Mouse (Mus musculus) frontal cortex, postnatal 14 days (tissue): ENCODE measurements around the gene Fgd5.

Experiments
- DNase-seq, 2 experiments: peaks; one replicate each; pipeline ENCODE4 v3.0.0; 2022; ENCODE audit warnings: low spot score in 2 of 2

Fgd5 gene

GRCm38 (mm10) chr6:92004806-92005205 lies 26.1 kb downstream of the Fgd5 start:
- no peak for DNase-seq

DNA sequence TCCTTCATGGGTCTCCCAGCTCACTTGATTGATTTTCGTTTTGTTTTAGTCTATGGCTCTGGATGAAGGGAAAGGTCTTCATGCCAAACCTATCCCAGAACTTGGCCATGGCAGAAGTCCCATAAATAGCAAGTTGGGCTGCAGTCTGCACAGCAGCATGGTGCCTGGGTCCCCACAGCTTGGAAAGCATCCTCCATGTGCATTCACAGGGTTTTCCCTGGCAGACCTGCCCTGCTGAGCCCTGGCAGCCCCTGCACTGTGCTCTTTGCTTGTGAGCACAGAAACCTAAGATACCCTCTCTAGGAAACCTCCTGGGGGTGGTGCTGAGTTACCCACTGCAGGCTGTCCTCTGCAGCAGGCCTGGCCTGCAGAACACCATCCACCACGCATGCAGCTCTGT lies 32.2 kb downstream of the Fgd5 start:
- no peak for DNase-seq

DNA sequence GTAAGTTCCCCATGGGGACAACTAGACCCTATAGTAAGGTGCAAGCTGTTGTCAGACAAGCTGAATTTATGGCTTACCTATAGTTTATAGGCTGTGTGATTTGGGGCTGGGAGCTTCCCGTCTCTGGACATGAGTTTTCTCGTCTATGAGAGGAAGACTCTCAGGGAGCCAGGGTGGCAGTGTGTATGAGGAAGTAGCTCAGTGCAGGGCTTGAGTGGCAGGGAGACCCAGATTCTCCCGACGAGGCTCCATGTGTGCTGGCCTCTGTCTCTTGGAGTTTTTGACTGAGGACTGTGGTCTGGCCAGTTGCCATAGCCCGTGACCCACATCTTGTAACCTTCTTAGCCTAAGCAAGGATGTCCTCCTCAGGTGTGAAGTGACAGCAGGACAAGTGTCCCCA lies 33.7 kb downstream of the Fgd5 start:
- DNase-seq: no peak

DNA sequence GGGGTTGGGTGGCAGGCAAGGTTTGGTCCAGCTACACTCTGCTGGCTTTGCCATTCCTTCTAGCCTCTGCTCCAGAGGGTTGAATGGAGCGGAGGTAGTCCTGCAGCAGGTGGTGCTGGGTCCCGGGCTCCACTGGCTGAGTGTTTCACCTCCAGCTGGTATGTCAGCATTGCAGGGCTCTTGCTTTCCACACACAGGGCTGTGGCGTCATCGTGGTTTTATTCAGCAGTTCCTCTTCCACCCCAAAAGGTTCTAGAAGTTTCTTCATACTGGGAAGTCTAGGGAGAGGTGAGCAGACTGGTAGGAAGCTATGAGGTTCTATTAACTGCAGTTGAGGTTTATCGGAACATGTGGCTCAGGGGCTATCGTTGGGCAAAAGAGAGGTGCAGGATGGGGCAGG lies 34.4 kb downstream of the Fgd5 start:
- no peak for DNase-seq

DNA sequence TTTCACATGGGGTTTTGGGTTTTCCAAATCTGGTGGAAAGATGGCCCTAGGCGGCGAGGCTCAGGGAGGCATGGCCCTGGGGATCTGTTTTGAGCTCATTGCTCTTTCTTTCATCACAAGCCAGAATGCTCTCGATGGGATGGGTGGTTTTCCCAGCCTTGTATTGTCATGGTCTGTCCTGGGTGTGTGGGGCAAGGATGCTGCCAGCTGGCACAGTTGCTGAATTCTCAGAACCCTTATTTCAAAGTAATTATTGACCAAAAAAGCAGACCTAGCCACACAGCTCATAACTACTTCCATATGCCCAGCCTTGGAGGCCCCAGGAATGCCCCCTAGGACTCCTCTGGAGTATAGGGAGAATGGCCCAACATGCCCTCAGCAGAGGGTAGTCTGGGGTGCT lies 34.9 kb downstream of the Fgd5 start:
- DNase-seq: no peak

DNA sequence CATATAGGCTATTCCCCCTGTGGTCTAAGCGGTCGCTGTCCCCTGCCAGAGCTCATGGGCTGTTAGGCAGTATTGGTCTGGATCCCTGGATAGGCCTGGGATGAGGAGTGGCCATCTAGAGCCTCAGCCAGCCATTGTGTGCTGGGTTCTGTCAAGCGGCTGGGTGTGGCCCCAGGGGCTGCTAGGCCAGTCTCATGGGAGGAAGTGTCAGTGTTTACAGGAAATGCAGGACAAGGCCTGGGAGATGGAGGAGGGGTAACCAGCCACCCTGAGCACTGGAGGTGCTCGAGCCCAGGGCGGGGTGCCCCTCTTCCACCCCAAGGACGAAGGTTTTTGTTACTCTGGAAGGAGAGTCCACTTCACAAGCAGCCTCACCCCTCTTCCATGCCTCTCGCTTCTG lies 36.3 kb downstream of the Fgd5 start:
- no peak for DNase-seq

DNA sequence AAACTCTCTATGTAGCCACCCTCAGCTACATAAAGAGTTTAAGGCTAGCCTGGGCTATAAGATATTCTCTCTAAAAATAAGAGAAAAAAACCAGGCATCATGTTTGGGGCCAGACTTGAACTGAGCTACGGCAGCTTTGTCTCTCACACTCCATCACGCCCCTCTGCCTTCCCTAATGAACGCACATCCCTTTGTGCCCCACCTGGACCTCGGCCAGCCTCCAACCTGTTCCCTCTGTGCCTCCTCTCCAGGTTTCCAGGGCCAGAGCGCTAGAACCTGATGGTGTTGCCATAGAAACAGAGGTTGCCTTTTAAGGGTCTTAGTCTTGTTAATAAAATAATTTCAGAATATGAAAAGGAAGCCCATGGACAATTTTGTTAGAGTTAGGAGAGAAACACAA lies 37.2 kb downstream of the Fgd5 start:
- no peak for DNase-seq

- DNase-seq: no peak
Measured at GRCm38 (mm10) chr6:92016738-92017137, 38.1 kb downstream of the Fgd5 start.

DNA sequence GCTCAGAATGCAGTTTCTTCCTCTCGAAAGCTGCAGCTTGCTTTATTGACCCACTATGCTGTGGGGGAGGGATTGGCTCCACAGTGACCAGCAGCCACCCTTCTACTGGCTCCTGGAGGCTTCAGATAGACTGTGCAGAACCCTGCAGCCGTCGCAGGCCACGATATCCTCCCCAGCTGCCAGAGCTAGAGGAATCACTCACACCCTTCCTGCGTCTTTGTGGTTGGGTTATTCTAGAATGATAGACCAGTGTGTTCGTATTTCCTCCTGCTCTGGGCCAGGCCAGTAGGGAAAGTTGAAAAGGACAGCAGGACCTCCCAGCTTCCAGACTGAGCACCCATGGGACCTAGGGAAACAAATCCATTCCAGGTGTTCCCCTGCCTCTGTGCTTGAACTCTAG lies 39.7 kb downstream of the Fgd5 start:
- no peak for DNase-seq

DNA sequence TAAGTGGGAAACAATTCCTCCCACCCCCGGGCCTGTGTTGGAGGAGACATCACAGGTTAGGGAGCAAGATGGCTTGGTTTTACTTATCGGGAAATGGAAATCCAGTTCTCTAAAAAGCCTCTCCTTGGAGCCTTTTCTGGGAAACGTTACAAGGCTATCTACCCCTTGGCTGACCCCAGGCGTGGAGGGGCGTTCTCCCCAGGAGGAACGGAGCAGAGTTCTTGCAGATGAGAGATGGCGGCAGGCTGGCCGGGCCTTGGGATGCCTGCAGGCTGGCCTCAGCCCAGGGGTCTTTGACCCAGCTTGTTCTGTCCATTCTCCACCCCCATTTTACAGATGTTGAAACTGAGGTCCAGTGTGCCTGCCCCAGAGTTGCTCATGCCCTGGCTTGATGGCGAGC lies 42.4 kb downstream of the Fgd5 start:
- no peak for DNase-seq

DNA sequence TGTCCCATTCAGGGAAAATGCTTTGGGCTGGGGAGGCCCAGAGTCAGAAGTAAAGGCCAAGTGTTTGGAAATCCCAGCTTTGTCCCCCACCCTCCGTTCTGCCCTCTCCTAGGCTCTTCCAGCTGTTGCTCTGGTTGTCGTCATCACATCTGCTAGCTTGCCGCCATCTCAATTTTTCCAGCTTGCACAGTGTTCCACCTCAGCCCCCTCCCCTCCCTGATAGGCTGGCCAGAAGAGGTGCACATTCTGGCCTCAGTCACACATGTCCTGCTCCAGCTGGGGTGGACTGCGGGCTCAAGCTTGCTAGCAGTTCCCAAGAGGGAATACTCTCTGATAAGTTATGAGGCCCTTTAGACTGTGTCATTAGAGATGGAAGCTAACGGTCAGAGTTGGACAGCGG lies 42.8 kb downstream of the Fgd5 start:
- no peak for DNase-seq

GRCm38 (mm10) chr6:92025252-92025651 lies 46.6 kb downstream of the Fgd5 start:
- DNase-seq: no peak

DNA sequence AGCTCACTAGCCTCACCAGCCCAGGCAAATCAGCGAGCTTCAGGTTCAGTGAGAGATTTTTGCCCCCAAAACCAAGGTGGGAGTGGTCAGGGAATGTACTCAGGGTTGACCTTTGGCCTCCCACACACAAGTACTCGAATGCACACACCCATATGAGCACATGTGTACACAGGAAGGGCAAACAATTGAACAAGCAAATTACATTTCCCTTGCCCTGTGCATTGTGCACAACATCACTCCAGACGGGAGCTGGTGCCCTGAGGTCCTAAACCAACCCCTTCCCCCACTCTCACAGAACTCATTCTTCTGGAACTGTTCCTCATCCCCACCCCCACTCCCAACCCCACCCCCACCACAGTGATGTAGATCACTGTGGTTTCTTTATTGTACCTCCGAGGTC lies 48.7 kb downstream of the Fgd5 start:
- DNase-seq: no peak

- DNase-seq: no peak
Measured at GRCm38 (mm10) chr6:92030646-92031045, 52.0 kb downstream of the Fgd5 start.

GRCm38 (mm10) chr6:92034713-92035112 lies 56.0 kb downstream of the Fgd5 start:
- no peak for DNase-seq

DNA sequence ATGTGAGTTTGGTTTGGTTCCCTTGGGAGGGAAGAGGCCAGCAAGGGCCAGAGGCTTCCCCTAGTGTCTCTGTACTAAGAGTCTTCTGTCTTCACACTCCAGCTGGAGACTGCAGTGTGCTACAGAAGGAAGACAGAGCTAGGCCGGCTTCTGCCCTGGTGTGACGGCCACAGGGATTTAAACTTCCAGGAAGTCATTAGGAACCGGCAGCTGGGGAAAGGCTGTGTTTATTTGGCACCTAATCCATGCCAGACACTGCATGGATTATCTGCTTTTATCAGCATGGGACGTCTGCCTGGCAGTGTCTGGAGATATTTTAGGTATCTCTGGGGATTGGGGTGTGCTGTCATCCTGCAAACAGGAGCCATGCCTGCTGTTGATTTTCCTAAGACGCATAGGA lies 57.7 kb downstream of the Fgd5 start:
- no peak for DNase-seq

GRCm38 (mm10) chr6:92038158-92038557 lies 59.5 kb downstream of the Fgd5 start:
- DNase-seq: no peak

DNA sequence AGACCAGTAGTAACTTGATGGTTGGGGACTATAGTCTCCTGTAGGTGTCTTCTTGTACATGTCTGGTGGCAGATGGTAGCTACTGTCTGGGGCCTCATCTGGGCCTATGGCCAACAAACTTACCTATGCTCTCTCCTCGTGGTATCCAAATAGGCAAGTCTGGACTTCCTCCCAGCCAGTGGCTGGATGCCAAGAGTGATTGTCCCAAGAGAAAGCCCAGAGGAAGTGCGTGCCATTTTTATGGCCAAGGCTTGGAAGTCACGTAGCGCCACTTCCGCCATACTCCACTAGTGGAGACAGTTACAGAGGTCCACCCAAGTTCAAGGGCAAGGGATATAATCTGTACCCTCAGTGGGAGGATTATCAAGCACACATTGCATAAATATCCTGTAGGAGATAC lies 62.6 kb downstream of the Fgd5 start:
- no peak for DNase-seq

- DNase-seq: peak in 1 of 2 experiments; percentile 11
Measured at GRCm38 (mm10) chr6:92042055-92042454, 63.4 kb downstream of the Fgd5 start.

GRCm38 (mm10) chr6:92042850-92043249 lies 64.2 kb downstream of the Fgd5 start:
- no peak for DNase-seq

- DNase-seq: no peak
Measured at GRCm38 (mm10) chr6:92057768-92058167, 79.1 kb downstream of the Fgd5 start.

DNA sequence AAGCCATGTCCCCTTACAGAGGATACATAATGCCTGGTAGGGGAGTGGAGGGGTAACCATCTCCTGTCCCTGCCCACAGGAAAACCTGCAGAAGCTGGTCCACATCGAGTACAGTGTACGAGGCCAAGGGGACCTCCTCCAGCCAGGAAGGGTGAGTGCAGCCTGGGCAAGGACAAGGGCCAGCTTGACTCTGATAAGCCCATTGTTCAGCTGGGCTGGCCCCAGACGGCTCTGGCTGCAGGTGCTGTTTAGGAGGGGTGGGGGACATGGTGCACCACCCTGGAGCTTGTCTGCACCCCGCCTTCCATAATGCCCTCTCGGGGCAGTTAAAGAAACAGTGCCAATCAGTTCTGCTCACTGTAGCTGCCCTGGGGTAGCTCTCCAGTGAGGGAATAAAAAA lies 83.0 kb downstream of the Fgd5 start:
- DNase-seq: no peak

DNA sequence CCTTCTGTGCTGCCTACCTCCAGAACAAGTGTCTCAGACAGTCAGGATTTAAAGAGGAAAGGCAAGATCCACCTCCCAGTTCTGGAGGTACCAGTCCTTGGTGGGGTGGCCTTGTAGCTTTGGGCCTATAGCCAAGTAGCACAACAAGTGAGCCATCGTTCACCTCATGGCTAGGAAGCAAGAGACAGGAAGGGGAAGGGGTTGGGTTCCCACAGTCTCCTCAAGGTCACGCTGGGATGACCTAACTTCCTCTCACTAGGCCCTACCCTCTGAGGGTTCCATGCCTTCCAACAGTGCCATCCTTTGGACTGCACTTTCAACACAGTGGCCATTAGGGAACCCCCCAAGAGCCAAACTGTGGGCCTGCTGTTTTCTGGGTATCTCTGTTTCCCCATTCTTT lies 84.8 kb downstream of the Fgd5 start:
- no peak for DNase-seq

GRCm38 (mm10) chr6:92064101-92064500 lies 85.4 kb downstream of the Fgd5 start:
- no peak for DNase-seq
